Mouse (Mus musculus) hindbrain, embryonic 11.5 days (tissue): ENCODE results near the gene Slc28a1. TPM values are rescaled to one million over a fixed set of nuclear protein-coding genes. Genes with fewer than 3 reads are reported as not detected.

Experiments used
- ATAC-seq: fragments of 200-750 bp; cut with Nextera tagmentation; 2 replicates; pipeline ENCODE4 v1.8.0; 2017; ENCODE audit warnings: mild to moderate bottlenecking, moderate TSS enrichment, moderate library complexity; ENCODE audit not compliant: low FRiP score
- DNase-seq: peaks from one replicate; pipeline ENCODE4 v3.0.0-alpha.2; 2015; ENCODE audit warnings: low spot score
- H3K27ac ChIP-seq: fragments of 300-500 bp; sonication (generic); 2 replicates; pipeline ENCODE4 v1.5.1; 2014; ENCODE audit warnings: mild to moderate bottlenecking, low read depth, low read length
- H3K27me3 ChIP-seq: fragments of 300-500 bp; sonication (generic); 2 replicates; pipeline ENCODE4 v1.6.1; 2014; ENCODE audit warnings: mild to moderate bottlenecking, low read length, moderate library complexity, mixed read lengths; ENCODE audit not compliant: control insufficient read depth, insufficient read depth
- H3K36me3 ChIP-seq: fragments of 300-500 bp; sonication (generic); 2 replicates; pipeline ENCODE4 v1.6.1; 2014; ENCODE audit warnings: mild to moderate bottlenecking, low read length, moderate library complexity, mixed read lengths; ENCODE audit not compliant: control insufficient read depth, insufficient read depth
- H3K4me1 ChIP-seq: fragments of 300-500 bp; sonication (generic); replicated peaks from 2 replicates; pipeline ENCODE4 v1.6.1; 2014; ENCODE audit warnings: low read length, mixed read lengths; ENCODE audit not compliant: control insufficient read depth, insufficient read depth
- H3K4me2 ChIP-seq: fragments of 300-500 bp; sonication (generic); replicated peaks from 2 replicates; pipeline ENCODE4 v1.6.1; 2014; ENCODE audit warnings: mild to moderate bottlenecking, low read depth, low read length
- H3K4me3 ChIP-seq: fragments of 300-500 bp; sonication (generic); 2 replicates; pipeline ENCODE4 v1.5.1; 2014; ENCODE audit warnings: low read depth, low read length
- H3K9ac ChIP-seq: fragments of 300-500 bp; sonication (generic); 2 replicates; pipeline ENCODE4 v1.6.1; 2014; ENCODE audit warnings: low read depth, low read length
- H3K9me3 ChIP-seq: fragments of 300-500 bp; sonication (generic); 2 replicates; pipeline ENCODE4 v1.6.1; 2016; ENCODE audit warnings: low read length; ENCODE audit not compliant: control insufficient read depth
- WGBS: fragments of 180-500 bp; shearing (Covaris S2); extraction: QIAGEN DNeasy Blood & Tissue Kit; methylation state at CpG from one replicate; pipeline ENCODE4 v1.1.7; 2014; 5-methylcytosine and 5-hydroxymethylcytosine counted together
- polyA plus RNA-seq: library from polyadenylated mRNA; unstranded; fragments of >200 nt; fragmentation: Nextera tagmentation; extraction: Ambion mirVana; gene quantifications from 2 replicates; pipeline ENCODE4 v1.2.1, GENCODE M21; 2014

Slc28a1 gene
- polyA plus RNA-seq, 1 experiment from 2014 or later, result not detected

GRCm38 (mm10) chr7:81093420-81093965 is 21.1 kb upstream of the Slc28a1 start:
- ATAC-seq, result no peak
- no peaks in the 10 kb centered on the region for H3K9me3 ChIP-seq
- no peaks in the 10 kb centered on the region for H3K27me3 ChIP-seq
- DNase-seq, result no peak
- WGBS, result 50% methylated on average over 16 of the region's 18 CpGs
- no peaks in the 10 kb centered on the region for H3K36me3 ChIP-seq
- H3K4me2 ChIP-seq, result no peak overlapping the region
- no peak overlapping the region for H3K4me3 ChIP-seq
- H3K27ac ChIP-seq, result no peak overlapping the region
- H3K9ac ChIP-seq, result no peak overlapping the region
- no peaks in the 10 kb centered on the region for H3K4me1 ChIP-seq

- ATAC-seq (no peak), DNase-seq (no peak)
- Histone ChIP-seq H3K27ac (no peak overlapping the region), H3K9ac (no peak overlapping the region), H3K4me1 (no peaks in the 10 kb centered on the region), H3K4me3 (no peak overlapping the region), H3K4me2 (no peak overlapping the region), H3K27me3 (no peaks in the 10 kb centered on the region), H3K9me3 (no peaks in the 10 kb centered on the region), H3K36me3 (no peaks in the 10 kb centered on the region)
- WGBS, result 68% methylated on average over 6 of the region's 6 CpGs
Observed at GRCm38 (mm10) chr7:81094104-81094757, 20.4 kb upstream of the Slc28a1 start.

- Histone ChIP-seq H3K27ac (no peak overlapping the region), H3K9ac (no peak overlapping the region), H3K4me2 (no peak overlapping the region), H3K4me1 (no peaks in the 10 kb centered on the region), H3K36me3 (no peaks in the 10 kb centered on the region), H3K4me3 (no peak overlapping the region), H3K9me3 (no peaks in the 10 kb centered on the region), H3K27me3 (no peaks in the 10 kb centered on the region)
- 87% methylated on average over 5 of the region's 5 CpGs for WGBS
- no peak for DNase-seq
- no peak for ATAC-seq
Observed at GRCm38 (mm10) chr7:81100341-81100740, 14.3 kb upstream of the Slc28a1 start.

- no peak overlapping the region for H3K27ac ChIP-seq
- H3K36me3 ChIP-seq, result no peaks in the 10 kb centered on the region
- no peak overlapping the region for H3K9ac ChIP-seq
- WGBS, result 92% methylated on average over 7 of the region's 7 CpGs
- no peaks in the 10 kb centered on the region for H3K9me3 ChIP-seq
- no peaks in the 10 kb centered on the region for H3K4me1 ChIP-seq
- no peak overlapping the region for H3K4me2 ChIP-seq
- ATAC-seq (no peak), DNase-seq (no peak)
- H3K4me3 ChIP-seq, result no peak overlapping the region
- H3K27me3 ChIP-seq, result no peaks in the 10 kb centered on the region
Observed at GRCm38 (mm10) chr7:81102854-81103253, 11.7 kb upstream of the Slc28a1 start.

GRCm38 (mm10) chr7:81105525-81105924 is 9.1 kb upstream of the Slc28a1 start:
- WGBS, result 50% methylated on average over 4 of the region's 4 CpGs
- no peaks in the 10 kb centered on the region for H3K36me3 ChIP-seq
- no peak overlapping the region for H3K9ac ChIP-seq
- H3K4me2 ChIP-seq, result no peak overlapping the region
- H3K9me3 ChIP-seq, result no peaks in the 10 kb centered on the region
- ATAC-seq (no peak), DNase-seq (peak; percentile 18)
- no peaks in the 10 kb centered on the region for H3K4me1 ChIP-seq
- no peaks in the 10 kb centered on the region for H3K27me3 ChIP-seq
- no peak overlapping the region for H3K4me3 ChIP-seq
- no peak overlapping the region for H3K27ac ChIP-seq

- ATAC-seq, result no peak
- Histone ChIP-seq H3K9ac (no peak overlapping the region), H3K36me3 (no peaks in the 10 kb centered on the region), H3K27ac (no peak overlapping the region), H3K4me3 (no peak overlapping the region), H3K4me1 (no peaks in the 10 kb centered on the region), H3K9me3 (no peaks in the 10 kb centered on the region), H3K27me3 (no peaks in the 10 kb centered on the region), H3K4me2 (no peak overlapping the region)
- 84% methylated on average over 5 of the region's 5 CpGs for WGBS
- no peak for DNase-seq
Observed at GRCm38 (mm10) chr7:81108226-81108625, 6.4 kb upstream of the Slc28a1 start.

- no peak for DNase-seq
- no peak overlapping the region for H3K4me3 ChIP-seq
- H3K9ac ChIP-seq, result no peak overlapping the region
- H3K27me3 ChIP-seq, result no peaks in the 10 kb centered on the region
- no peaks in the 10 kb centered on the region for H3K4me1 ChIP-seq
- no peak overlapping the region for H3K4me2 ChIP-seq
- H3K36me3 ChIP-seq, result no peaks in the 10 kb centered on the region
- H3K9me3 ChIP-seq, result no peaks in the 10 kb centered on the region
- H3K27ac ChIP-seq, result no peak overlapping the region
- no peak for ATAC-seq
- 65% methylated on average over 9 of the region's 9 CpGs for WGBS
Observed at GRCm38 (mm10) chr7:81109717-81110651, 4.6 kb upstream of the Slc28a1 start.

GRCm38 (mm10) chr7:81110791-81111190 is 3.8 kb upstream of the Slc28a1 start:
- no peak overlapping the region for H3K27ac ChIP-seq
- DNase-seq, result no peak
- no peaks in the 10 kb centered on the region for H3K9me3 ChIP-seq
- no peaks in the 10 kb centered on the region for H3K27me3 ChIP-seq
- no peaks in the 10 kb centered on the region for H3K4me1 ChIP-seq
- H3K36me3 ChIP-seq, result no peaks in the 10 kb centered on the region
- no peak overlapping the region for H3K4me3 ChIP-seq
- WGBS, result 90% methylated on average over 4 of the region's 4 CpGs
- H3K4me2 ChIP-seq, result no peak overlapping the region
- H3K9ac ChIP-seq, result no peak overlapping the region
- no peak for ATAC-seq
